Mouse (Mus musculus) WW6 (cell line): Measurements from ENCODE around the gene Kcnh7.

ENCODE experiments used
- DNase-seq: peaks from one replicate; pipeline ENCODE4 v3.0.0-alpha.2; 2013; ENCODE audit warnings: low read depth, low spot score

The Kcnh7 gene

GRCm38 (mm10) chr2:62646014-62646645 is 538.0 kb downstream of the Kcnh7 start, which contains the start of gene Ifih1:
Gene Ifih1, minus strand, starts transcription at chr2:62646255.
- DNase-seq = no peak

- DNase-seq = no peak
Observed at GRCm38 (mm10) chr2:62645475-62645874, 538.6 kb downstream of the Kcnh7 start.

- DNase-seq = no peak
Observed at GRCm38 (mm10) chr2:62644891-62645290, 539.2 kb downstream of the Kcnh7 start.
